Mouse (Mus musculus): ENCODE data around the gene Lsm4. TPM values are rescaled to one million over a fixed set of nuclear protein-coding genes. Genes with fewer than 3 reads are reported as not detected.

Lsm4 gene
- total RNA-seq, 2 experiments from 2014 or later: 72.3 to 76.5 TPM

DNA sequence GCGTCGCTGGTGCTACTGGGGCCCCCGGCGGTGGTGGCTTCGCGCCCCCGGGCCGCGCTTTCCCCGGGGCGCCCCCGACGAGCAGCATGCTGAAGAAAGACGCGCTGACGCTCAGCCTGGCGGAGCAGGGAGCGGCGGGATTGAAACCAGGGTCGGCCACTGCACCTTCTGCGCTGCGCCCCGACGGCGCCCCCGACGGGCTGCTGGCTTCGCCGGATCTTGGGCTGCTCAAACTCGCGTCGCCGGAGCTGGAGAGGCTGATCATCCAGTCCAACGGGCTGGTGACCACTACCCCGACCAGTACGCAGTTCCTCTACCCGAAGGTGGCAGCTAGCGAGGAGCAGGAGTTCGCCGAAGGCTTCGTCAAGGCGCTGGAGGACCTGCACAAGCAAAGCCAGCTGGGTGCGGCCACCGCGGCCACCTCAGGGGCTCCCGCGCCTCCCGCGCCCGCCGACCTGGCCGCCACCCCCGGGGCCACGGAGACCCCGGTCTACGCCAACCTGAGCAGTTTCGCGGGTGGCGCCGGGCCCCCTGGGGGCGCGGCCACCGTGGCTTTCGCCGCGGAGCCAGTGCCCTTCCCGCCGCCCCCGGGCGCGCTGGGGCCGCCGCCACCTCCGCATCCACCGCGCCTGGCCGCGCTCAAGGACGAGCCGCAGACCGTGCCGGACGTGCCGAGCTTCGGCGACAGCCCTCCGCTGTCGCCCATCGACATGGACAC is 26.2 kb downstream of the Lsm4 start:
- peak in 1 of 2 experiments; percentile 67 for DNase-seq (ENCODE audit: low spot score in 2 of 2)

DNA sequence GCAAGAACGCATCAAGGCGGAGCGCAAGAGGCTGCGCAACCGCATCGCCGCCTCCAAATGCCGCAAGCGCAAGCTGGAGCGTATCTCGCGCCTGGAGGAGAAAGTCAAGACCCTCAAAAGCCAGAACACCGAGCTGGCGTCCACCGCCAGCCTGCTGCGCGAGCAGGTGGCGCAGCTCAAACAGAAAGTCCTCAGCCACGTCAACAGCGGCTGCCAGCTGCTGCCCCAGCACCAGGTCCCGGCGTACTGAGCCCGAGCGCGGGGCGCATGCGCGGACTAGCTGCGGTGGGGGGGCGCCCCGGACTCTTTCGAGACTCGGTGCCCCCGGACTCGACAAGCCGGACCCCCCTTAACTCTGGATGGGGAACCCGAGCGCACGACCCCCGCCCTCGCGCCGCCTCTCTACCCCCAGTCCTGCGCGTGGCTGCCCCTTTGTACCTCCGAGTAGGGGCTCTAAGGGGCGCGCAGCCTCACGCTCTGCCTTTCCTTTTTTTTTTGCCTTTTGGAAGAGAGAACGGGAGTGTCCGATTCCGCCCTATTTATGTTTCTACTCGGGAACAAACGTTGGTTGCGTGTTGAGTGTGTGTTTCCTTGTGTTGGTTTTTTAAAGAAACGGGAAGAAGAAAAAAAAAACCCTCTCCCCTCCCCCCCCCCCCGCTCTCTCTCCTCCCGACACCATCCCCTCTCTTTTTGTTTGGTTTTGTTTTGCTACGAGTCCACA is 26.9 kb downstream of the Lsm4 start:
- peak; percentile 79 to 88 for DNase-seq (ENCODE audit: low spot score in 2 of 2)

- DNase-seq (ENCODE audit: low spot score in 2 of 2): peak; percentile 77 to 88
Observed at GRCm38 (mm10) chr8:70700555-70700922, 27.5 kb downstream of the Lsm4 start.

DNA sequence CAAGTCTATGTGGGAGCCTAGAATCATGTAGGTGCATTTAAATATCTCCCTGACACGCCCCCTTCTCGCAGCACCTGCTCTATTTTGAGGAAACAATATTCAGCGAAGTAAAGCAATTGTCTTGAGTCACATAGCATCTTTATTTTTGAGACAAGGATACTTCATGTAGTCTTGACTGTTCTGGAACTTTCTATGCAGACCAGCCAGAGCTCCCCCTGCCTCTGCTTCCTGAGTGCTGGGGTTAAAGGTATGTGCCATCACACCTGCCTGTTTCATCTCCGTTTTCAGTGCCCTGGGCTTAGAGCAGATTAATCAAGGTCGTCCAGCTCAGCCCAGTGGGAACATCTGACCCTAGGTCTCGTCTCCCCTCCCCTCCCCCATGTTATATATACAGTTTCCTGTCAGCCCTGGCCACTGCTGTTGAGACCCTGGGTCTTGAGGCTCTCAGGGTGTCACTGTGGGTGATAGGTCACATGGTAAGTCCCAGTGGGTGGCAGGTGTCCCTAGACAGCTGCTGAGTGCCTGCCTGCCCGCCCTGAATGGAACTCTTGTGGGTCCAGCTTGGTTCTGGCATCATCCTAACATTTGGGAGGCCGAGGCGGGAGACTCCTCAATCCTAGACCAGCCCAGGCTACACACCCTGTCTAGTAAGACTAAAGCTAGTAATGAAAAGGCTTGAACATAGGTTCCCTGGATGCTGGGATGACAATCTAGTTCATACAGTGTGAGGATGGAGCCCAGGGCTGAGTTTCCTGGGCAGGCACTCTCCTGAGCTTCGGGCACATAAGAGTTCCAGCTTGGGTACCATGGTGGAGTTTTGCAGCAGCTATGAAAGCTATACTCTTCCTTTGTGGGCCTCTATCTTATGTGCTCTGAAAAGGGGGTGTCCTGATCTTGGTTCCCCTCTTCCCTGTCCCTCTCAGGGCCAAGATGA is 28.3 kb downstream of the Lsm4 start:
- DNase-seq (ENCODE audit: low spot score in 2 of 2): no peak

GRCm38 (mm10) chr8:70701982-70702841 is 29.2 kb downstream of the Lsm4 start:
- no peak for DNase-seq (ENCODE audit: low spot score in 2 of 2)

GRCm38 (mm10) chr8:70702842-70703182 is 29.8 kb downstream of the Lsm4 start:
- peak; percentile 47 to 56 for DNase-seq (ENCODE audit: low spot score in 2 of 2)

GRCm38 (mm10) chr8:70703287-70703686 is 30.2 kb downstream of the Lsm4 start, which contains the start of gene Iqcn:
Gene Iqcn (plus strand): TSS chr8:70703457.
- no peak for DNase-seq (ENCODE audit: low spot score in 2 of 2)

- DNase-seq (ENCODE audit: low spot score in 2 of 2): no peak
Observed at GRCm38 (mm10) chr8:70708281-70708680, 35.2 kb downstream of the Lsm4 start.

DNA sequence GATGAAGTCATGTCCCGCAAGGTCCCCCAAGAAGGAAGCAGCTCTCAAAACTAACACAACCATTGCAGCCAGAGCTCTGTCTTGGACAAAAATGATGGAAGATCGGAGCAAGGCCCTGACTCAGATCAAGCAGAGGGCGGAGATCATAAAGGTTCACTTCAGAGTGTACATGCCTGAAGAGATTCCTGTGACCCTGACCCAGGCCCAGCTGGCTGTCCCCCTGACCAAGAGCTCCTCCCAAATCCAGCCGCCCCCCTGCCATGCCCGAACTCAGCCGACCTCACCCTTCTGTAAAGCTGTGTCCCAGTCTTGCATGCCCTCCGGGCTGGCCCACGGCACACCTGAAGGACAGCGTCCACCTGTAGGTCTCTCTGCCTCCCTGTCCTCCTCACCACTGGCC is 36.7 kb downstream of the Lsm4 start:
- no peak for DNase-seq (ENCODE audit: low spot score in 2 of 2)

DNA sequence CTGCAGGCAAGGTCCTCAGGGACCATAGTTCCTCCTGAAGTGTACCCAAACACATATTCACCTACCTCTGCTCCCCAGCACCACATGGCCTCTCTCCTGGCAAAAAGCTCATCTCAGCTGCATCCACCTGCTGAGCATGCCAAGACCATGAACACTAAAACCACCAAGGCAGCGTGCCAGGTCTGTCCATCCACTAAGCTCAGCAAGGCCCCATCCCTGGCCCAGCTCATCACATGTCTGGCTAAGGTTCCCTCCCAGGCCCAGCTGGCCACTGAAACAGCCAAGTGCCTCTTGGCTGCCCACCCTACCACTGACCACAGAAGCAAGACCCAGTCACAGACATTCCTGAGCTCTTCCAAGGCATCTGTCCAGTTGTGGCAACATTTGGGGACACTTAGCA is 37.2 kb downstream of the Lsm4 start:
- DNase-seq (ENCODE audit: low spot score in 2 of 2): no peak

GRCm38 (mm10) chr8:70711041-70711440 is 38.0 kb downstream of the Lsm4 start:
- no peak for DNase-seq (ENCODE audit: low spot score in 2 of 2)

GRCm38 (mm10) chr8:70713991-70714390 is 40.9 kb downstream of the Lsm4 start:
- no peak for DNase-seq (ENCODE audit: low spot score in 2 of 2)

DNA sequence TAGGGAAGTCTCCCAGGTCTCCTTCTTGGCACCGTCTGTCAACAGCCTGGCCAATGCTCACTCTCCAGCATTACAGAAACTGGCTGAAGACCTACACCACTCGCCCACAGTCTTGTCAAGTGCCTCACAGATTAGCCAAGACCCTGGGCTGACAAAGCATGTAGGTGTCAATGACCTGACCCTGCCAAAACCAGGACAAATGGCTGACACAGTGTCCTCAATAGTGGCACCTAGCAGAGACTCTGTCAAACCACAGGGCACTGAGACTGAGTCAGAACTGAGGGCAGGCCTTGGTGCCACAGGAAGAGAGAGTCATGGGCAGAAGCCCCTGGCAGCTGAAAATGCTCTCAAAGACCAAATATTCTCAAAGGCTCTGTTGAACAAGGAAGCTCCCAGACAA is 42.0 kb downstream of the Lsm4 start:
- no peak for DNase-seq (ENCODE audit: low spot score in 2 of 2)

DNA sequence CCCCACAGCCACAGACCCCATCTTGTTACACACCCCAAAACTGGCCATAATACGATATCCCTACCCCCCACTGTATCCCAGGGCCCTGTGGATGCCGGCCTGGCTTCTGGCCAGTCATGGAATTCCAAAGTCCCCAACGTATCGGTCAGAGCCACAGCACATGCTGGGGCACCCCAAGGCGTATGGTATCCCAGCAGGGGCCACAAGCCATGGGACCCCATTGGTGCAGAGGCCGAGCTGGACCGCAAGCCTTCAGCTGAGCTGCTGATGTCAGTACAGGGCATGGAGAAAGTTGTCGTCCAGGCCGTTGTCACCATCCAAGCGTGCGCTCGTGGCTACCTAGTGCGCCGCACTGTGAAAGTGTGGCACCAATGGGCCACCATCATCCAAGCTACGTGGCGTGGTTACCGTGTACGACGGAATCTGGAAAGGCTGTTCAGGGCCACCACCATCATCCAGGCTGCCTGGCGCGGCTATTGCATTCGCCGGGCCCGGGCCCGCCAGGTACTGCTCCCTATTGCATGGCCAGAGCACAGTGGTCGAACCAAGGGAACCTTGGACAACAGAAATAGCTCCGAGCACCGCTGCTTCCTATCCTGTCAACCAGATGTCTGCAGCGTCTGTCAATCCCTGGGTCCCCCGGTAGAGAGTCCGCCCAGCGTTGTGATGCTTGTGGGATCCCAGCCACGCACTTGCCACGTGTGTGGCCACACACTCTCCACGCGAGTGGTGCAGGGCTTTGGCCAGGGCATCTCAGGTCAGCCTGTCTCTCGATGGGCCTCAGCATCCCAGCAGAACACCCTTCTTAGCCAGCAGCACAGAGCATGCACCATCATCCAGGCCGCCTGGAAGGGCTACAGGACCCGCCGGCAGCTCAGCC is 43.7 kb downstream of the Lsm4 start:
- peak in 1 of 2 experiments; percentile 5 for DNase-seq (ENCODE audit: low spot score in 2 of 2)

DNA sequence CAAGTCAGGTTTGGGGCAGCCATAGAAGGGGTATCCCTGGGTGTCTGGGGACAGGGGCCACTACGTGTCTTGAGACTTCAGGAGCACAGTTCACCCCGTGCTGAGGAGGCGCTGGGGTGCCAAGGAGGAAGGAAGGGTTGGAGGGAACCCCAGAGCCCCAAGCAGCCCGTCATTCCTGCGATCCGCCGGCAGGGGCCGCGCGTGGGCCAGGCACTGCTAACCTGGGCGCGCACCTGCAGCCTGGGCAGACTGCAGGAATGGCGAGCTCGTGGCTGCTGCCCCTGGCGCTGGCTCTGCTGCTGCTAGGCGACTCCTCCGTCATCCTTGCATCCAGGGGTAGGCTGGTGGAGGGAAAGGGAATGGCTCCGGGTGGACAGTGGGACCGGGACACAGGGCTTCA is 45.2 kb downstream of the Lsm4 start, which contains the start of gene Gm3336:
Gene Gm3336 (plus strand): TSS at position 247 of the 400 bp plus-strand sequence.
- DNase-seq (ENCODE audit: low spot score in 2 of 2): peak; percentile 53 to 72

- DNase-seq (ENCODE audit: low spot score in 2 of 2): peak in 1 of 2 experiments; percentile 5
Observed at GRCm38 (mm10) chr8:70719796-70720270, 46.8 kb downstream of the Lsm4 start.

DNA sequence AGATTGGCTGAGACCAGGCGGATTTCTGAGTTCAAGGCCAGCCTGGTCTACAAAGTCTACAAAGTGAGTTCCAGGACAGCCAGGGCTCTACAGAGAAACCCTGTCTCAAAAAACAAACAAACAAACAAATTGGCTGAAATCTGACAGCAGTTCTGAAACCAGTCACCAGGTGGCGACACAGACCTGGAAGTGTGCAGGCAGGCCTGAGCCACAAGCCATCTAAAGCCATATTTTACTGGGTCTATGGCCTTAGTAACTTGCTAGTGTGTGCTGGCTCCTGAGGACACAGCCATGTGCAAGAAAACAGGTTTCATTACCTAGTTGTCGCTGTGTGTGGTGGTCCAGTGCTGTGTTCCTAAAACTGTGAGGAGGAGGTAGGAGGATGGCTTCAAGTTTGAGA is 47.7 kb downstream of the Lsm4 start:
- DNase-seq (ENCODE audit: low spot score in 2 of 2): peak; percentile 90 to 93

DNA sequence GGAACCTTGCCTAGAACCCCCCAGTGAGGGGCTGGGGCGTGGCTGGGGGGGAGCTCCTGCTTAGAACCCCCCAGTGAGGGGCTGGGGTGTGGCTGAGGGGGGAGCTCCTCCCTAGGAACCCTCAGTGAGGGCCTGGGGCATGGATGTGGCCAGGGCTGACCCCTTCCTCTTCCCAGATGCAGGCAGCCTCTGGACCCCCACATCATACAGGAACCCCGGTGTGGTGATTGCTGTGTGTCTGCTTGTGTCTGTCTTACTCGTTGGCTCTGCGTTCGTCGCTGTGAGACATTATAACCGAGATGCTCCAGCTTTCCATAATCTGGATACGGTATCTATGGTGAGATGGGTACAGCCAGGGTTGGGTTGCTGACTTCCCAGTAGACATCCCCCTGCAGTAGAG is 48.6 kb downstream of the Lsm4 start:
- DNase-seq (ENCODE audit: low spot score in 2 of 2): no peak

- no peak for DNase-seq (ENCODE audit: low spot score in 2 of 2)
Observed at GRCm38 (mm10) chr8:70723486-70724210, 50.6 kb downstream of the Lsm4 start, which contains the start of gene Pde4c. Gene Pde4c (plus strand): TSS chr8:70723720.
